Mouse (Mus musculus) c-Kit-negative CD71-positive TER-119-positive erythroid progenitor cells, embryonic 14.5 days (primary cell): Measurements from ENCODE around the gene Cenpe.

ENCODE experiments used
- DNase-seq: peaks from one replicate; pipeline ENCODE4 v3.0.0-alpha.2; 2013; ENCODE audit warnings: low read depth, low spot score

Cenpe gene

GRCm38 (mm10) chr3:135280669-135281415 lies 68.5 kb downstream of the Cenpe start, which contains the start of gene Bdh2:
Gene Bdh2, plus strand, starts transcription at chr3:135281221.
- DNase-seq, result no peak

DNA sequence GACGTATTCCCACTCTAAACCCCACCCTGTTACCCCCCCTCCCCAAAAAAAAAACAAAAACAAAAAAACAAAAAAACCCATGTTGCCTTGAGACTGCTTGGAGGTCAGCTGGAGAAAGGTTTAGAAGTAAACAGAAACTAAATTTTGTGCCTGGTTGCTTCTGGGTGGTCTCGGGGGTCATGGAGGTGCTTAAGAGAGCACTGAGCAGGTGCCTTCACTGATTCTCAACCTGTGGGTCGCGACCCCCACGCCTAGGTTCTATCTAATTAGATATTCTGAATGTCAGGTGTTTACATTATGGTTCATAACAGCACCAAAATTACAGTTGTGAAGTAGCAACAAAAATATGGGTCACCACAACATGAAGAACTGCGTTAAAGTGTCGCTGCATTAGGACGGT lies 69.4 kb downstream of the Cenpe start:
- no peak for DNase-seq

DNA sequence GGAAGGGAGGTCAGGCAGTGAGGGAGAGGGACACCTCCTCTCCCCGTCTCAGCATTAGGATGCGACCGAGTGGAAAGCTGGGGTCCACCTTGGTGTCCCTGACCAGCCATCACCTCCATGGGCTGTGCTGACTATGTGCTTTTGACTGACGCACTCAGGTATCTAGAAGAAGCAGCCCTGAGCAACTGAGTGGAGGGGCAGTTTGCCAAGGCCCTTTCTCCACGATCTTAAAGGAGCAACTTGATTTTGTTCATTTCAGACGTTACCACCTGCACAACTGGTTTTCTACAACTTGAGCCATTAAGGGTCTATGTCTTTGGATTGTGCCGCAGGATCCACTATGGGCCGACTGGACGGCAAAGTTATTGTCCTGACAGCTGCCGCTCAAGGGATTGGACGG lies 72.9 kb downstream of the Cenpe start:
- no peak for DNase-seq

DNA sequence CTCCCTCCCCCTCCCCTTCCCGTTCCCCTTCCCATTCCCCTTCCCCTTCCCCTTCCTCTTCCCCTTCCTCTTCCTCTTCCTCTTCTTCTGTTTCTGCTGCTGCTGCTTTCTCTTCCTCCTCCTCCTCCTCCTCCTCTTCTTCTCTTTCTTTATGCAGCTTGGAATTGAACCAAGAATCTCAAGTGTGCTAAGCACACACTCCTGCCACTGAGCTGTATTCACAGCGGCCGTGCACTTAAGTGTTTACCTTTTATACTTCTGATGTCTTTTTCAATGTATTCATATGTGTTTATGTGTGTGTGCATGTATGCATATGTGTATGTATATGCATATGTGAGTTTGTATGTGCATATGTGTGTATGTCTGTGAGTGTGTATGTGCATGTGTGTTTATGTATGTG lies 73.5 kb downstream of the Cenpe start:
- DNase-seq, result no peak

DNA sequence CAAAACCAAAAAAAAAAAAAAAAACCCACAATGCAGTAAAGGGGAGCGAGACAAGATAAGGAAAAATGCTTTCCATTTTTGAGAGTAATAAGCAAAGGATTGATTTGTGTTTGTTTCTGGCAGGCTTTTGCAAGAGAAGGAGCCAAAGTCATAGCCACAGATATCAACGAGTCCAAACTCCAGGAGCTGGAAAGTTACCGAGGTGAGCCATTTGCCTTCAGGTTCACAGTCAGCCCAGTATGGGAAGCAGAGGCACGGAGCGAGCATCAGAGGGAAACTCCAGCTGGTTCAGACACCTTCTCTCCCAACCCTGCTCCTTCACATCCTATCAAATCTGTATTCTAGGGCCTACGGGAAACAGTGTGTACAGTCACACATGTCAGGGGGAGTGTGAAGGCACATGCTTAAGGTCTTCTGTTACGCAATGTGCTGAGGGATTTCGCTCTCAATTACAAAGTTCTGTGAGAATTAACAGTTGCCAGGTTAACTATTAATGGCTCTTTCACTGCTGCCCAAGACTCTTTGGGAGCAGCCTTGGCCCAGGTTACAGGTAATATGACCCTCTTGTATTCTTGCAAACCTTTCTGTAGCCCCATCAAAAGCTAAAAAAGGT lies 75.9 kb downstream of the Cenpe start:
- no peak for DNase-seq

DNA sequence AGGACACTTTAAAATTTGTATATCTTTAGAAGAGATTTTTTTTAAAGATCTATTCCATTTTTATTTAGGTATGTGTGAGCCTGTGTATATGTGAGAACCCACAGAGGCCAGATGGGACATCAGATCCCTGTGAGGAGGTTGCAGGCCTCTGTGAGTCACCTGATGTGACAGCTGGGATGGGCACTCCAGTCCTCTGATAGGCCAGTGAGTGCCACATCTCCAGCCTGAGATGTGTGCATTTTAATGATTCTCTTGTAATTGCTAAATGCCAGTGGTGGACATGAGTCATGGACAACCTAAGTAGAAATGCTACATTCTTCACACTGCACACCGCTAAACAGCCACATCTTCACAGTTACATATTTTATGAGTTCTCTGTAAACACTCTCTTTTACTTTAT lies 76.8 kb downstream of the Cenpe start:
- no peak for DNase-seq

DNA sequence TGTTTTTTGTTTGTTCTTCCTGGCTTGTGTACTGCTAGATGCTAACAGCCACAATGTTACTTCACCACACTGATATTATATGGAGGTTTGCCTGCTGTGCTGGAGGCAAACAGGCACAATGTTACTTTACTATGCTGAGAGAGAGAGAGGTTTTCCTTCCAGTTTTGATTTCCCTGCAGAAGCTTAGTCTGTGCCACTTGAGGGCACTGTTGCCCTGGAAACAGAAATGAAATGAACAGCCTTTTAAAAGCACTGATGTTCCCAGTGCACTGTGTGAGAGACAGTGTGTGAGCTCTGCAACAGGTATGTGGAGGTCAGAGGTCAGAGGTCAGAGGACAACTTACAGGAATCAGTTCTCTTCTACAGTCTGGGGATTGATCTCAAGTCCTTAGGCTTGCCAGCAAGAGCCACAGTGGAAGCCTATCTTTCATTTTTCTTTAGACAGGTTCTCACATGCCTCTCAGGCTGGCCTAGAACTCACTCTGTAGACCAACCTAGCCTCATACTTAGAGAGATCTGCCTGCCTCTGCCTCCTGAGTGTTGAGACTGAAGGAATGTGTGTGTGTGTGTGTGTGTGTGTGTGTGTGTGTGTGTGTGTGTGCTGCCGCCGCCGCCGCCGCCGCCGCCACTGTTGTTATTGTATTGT lies 78.0 kb downstream of the Cenpe start:
- no peak for DNase-seq

DNA sequence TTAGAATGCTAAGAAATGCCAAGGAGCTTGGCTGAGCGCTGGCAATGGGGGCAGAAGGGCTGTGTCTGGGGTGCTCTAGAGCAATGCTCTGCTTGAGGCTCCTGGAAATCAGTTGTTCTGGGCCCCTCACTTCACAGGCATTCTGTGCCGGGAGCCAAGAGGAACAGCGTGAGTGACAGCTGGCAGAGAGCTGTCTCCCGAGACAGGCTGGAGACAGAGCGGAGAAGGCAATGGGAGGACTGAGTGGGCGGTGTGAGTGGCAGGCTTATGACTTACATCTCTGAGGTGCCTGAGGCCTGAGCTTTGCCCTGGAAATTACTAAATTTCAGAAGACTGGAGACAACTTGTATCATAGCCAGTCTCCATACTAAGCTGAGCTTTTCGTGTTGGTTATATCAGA lies 81.4 kb downstream of the Cenpe start:
- DNase-seq, result no peak

- no peak for DNase-seq
These were observed 83.2 kb downstream of the Cenpe start for GRCm38 (mm10) chr3:135295559-135295958.

DNA sequence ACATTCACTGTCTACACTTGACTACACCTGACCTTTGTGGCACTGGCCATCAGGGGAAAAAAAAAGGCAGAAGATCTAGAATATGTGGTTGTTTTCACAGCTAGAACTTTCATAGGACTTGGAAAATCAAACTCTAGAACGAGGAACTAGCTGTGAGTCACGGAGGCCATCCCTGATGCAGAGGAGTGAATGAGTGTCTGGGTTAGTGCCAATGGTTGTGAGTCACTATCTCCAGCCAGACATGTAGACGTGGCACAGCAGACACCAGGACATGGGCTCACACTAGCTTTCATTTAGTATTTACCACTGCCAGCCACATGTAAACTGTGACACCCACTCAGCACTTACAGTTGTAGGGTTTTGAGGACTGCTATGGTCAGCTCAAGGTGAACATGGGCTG lies 86.2 kb downstream of the Cenpe start:
- no peak for DNase-seq

- no peak for DNase-seq
These were observed 87.7 kb downstream of the Cenpe start for GRCm38 (mm10) chr3:135300081-135300480.

- no peak for DNase-seq
These were observed 91.7 kb downstream of the Cenpe start for GRCm38 (mm10) chr3:135304060-135304459.

GRCm38 (mm10) chr3:135304566-135304965 lies 92.2 kb downstream of the Cenpe start:
- DNase-seq, result no peak

DNA sequence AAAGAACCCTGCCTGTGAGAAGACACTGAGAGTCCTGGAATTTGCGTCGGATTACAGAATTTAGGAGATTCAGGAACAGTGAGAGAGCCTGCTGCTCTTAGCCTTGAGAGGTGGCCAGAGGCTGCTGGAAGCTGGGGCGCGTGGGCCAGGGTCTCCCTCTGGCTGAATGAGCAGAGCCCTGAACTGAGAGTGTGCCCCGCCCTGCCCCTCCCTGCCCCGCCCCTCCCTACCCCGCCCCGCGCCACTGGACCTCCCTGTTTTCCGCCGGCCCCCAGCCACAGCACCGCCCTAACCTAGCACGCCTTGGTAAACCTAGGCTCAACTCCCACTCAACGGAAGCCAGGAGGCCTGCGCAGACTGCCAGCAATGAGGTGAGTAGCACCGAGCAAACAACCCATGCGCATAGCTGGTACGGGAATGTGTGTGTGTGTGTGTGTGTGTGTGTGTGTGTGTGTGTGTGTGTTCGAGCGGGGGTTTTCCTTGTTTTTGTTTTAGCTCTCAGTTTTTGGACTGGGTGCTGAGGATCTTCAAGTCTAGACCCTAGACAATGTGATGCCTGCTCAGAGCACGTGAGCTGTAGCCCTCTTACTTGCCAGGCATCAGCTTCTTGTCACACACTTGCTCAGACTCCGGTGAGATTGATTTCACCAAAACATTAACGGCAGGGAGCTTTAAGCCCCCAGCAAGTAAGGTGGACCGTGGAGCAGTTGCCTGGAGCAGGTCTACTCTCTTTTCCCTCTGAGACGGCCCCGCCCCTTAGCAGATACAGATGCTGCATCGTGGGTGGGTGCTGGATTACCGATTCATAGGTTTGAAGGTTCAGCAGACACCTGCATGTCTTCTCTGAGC lies 95.3 kb downstream of the Cenpe start, which contains the start of gene Slc9b2:
Gene Slc9b2 (plus strand): TSS at position 290 of the 849 bp plus-strand sequence.
- DNase-seq, result no peak

- DNase-seq, result no peak
These were observed 100.7 kb downstream of the Cenpe start for GRCm38 (mm10) chr3:135312916-135313491.

DNA sequence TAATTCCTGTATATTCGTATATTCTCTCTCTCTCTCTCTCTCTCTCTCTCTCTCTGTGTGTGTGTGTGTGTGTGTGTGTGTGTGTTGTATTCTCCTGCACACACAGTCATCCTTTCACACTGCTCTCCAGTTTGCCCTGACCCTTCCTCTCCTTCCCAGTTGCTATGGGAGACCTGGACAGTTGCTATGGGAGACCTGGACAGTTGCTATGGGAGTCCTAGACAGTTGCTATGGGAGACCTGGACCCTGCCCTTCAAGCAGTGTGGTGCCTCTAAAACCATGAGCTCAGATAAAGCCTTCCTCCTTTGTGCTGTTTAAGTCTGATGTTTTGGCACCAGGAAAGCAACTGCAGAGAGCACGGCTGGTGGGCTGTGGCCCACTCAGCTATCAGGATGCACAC lies 101.4 kb downstream of the Cenpe start:
- no peak for DNase-seq

DNA sequence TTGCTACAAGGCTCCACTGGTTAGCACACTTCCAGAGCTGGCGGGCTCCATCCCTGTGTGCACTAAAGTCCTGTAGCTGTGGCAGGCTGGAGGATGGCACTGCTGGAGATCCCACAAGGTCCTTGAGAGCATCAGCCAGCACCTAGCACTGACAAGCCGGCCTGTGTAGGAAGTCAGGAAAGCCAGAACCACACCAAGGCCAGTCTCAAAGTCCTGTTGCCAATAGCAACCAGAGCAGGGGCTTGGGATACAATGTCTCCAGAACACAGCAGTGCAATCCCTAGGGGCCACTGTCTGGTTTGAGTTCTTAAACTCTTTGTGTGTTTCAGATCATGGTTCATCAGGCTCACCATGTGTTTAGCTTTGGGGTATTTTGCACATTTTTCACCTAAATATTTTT lies 102.5 kb downstream of the Cenpe start:
- no peak for DNase-seq

GRCm38 (mm10) chr3:135315720-135316425 lies 103.5 kb downstream of the Cenpe start:
- no peak for DNase-seq

DNA sequence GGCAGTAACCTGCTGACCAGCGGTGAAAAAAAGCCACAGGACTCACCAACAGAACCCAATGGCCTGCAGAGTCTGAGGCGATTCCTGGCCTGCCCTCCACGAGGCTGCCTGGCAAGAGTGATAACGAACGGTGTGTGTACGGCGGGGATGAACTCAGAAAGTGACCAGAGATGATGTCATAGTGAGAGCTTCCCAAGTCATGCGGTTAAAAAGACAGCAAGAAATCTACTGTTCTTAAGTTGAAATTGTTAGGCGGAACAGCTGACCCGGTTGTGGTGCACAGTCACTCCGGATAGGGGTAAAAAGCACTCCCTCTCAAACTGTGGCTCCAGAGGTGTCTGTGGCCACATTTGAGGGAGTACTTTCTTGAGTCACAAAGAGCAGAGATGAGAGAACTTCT lies 106.0 kb downstream of the Cenpe start:
- no peak for DNase-seq
